Mouse (Mus musculus) adrenal gland, adult 10 weeks (tissue): ENCODE data around the gene Pnkp. TPM values are rescaled to one million over a fixed set of nuclear protein-coding genes. Genes with fewer than 3 reads are reported as not detected.

Experiments
- polyA plus RNA-seq: library from polyadenylated mRNA; stranded (reverse); fragments of 350-450 nt; fragmentation: Illumina TruSeq; extraction: RNeasy Lipid Tissue Mini Kit (QIAGEN cat#74804); gene quantifications from one replicate; pipeline ENCODE4 v1.2.3, GENCODE M21; 2014; ENCODE audit warnings: low read depth, low replicate concordance

Pnkp gene
- 1.7 TPM for polyA plus RNA-seq

DNA sequence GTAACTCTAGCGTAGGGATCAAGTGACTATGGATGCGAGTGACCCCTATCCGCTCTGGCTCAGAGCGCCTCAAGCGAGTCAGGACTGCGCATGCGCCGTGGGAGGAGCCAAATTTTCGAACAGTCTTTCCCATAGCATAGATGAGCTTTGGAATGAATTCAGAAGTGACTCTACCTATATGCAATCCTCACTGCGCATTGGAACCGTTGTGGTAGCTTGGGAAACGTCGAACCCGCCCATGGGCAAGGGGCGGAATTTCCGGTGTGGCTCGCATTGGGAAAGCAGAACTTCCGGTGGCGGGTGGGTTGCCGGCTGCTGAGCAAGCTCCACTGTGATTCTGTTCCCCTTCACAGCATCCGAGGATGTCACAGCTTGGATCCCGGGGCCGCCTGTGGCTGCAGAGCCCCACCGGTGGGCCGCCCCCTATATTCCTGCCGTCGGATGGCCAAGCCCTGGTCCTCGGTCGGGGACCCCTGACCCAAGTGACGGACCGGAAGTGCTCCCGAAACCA, at the start of gene Pnkp:
Gene Pnkp, plus strand, starts transcription at position 98 of the 511 bp plus-strand sequence.

DNA sequence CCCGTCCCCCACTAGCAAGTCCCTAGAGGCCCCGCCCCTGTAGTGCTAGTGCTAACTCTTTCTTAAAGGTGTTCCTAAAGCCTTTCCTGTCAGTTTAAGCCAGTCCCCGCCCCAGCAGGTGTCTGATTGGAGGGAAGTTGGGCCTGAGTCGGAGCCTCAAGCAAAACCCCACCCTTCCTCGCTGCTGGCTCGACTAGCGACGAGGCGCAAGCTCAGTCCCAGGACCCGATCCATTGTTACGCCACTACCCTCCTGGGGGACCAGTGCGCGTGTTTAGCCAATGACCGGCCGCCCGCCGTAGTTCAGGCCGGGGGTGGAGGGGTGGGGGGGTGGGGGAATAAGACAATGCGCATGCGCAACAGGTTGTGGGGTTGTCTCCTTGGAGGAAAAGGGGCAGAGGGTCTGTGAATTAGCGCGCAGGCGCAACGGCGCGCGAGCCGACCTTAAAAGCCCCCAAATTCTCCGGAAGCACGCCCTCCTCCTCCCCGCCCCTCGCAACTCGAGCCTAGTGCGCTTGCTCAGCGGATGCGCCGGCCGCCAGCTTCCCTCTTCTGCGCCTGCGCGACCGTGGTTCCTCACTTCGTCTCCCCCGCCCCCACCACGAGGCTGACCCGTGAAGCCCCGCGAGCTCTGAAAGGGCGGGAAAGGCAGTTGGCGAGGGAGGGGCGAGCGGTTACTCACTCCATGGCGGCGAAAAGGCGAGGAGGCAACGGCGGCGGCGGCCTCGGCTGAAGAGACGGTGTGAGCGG, 41.0 kb upstream of the Pnkp start, which contains the start of the genes Nup62 and Il4i1:
Gene Nup62, plus strand, starts transcription at position 368 of the 749 bp plus-strand sequence.
Gene Il4i1, plus strand, starts transcription at position 667 of the 749 bp plus-strand sequence.

DNA sequence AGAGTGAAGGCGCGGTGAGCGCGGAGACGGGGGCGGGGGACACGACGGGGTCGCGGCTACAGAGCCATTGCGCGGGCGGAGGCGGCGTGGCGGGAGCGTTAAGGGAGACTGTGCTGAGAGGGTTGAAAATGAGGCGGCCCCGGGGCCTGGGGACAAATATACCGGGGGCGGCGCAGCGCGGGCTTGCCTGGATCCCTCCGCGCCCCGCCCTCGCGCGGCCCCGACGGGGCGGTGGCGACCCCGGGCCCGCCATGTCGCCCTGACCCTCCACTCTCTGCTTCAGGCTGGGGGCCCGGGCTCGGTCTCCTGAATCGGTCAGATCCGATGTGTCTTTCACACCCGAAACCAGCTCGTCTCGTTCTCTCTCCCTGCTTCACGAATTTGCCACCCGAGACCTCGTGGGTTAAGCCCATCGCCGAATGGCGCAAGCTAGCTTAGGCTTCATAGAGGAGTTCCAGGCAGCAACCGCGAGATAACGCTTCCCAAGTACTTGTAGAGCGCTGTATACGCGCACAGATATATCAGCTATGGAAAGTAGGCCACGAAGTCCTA, 40.4 kb upstream of the Pnkp start, which contains the start of gene Atf5:
Gene Atf5, minus strand, starts transcription at position 189 of the 552 bp plus-strand sequence.

DNA sequence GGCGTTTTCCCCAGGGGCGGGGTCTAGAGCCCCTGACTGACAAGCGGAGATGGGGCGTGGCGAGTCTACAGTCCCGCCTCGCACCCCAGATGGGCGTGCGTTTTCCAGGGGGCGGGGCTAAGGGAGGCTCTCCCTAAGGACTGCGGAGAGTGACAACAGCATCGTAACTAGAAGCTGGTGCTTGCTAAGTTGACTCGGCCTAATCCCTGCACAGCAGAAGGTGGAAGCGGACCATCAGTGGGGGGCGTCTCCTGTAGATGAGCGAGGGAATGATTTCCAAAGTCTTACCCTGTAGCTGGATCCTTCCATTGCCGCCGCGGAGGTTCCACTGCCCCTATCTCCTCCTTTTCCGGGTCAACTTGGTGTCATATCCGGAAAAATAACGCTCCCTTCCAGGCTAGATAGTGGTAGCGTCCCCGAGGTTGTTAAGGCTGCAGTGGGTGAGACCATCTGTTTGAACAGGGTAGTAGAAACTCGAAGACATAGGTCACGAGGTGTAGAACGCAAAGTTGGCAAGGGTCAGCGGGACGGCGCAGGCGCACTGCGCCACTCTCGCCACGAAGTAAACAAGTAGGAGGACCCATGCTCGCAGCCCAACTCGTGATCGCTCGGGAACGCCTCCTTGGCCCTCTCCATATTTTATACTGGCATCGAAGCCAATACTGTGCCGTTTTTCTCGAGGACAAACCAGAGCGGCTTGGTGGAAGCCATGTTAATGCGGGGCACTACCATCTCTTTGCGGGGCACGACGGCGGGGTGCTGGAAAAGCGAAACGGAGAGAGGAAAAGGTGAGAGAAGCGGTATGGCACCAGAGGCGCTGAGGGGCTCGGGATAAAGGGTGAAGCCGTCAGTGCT, 8.2 kb upstream of the Pnkp start, which contains the start of the genes Akt1s1 and Tbc1d17:
Gene Akt1s1, plus strand, starts transcription at position 431 of the 855 bp plus-strand sequence.
Gene Tbc1d17, minus strand, starts transcription at position 519 of the 855 bp plus-strand sequence.

DNA sequence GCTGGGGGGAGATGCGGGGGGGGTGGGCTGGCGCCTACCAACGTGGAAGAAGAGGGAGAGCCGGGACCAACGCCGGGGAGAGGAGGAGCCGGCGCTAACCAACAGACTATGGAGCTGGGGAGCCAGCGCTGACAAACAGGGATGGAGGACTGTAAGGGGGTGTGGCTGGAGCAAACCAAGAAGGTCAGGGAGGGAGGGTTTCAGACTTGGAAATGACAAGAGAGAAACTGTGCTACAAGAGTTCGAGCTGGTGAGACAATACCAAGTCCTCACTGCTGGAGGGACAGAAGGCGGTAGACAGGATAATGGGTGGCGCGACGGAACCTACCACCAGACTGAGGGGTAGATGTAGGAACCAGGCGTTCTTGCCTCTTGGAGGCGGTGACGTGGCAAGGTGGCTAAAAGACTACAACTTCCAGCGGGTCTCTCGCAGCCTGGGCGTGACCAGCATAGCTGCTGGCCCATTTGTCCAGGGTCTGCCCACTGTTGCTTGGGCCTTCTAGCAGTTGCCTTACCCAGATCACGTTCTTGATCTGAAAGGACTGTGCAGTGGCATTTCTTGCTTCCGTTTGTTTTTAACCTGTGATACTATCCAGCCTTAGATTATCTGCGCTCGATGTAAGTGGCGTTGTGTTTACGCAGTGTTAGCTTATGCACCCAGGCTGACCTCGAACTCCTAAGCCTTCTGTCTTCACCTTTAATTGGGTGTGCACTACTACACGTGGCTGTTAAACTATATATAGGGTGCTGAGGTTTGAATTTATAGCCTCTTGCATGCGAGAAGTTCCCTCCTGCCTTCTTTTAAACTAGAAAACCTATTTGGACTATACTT, 13.0 kb downstream of the Pnkp start, which contains the start of gene Ptov1:
Gene Ptov1, minus strand, starts transcription at position 92 of the 832 bp plus-strand sequence.

DNA sequence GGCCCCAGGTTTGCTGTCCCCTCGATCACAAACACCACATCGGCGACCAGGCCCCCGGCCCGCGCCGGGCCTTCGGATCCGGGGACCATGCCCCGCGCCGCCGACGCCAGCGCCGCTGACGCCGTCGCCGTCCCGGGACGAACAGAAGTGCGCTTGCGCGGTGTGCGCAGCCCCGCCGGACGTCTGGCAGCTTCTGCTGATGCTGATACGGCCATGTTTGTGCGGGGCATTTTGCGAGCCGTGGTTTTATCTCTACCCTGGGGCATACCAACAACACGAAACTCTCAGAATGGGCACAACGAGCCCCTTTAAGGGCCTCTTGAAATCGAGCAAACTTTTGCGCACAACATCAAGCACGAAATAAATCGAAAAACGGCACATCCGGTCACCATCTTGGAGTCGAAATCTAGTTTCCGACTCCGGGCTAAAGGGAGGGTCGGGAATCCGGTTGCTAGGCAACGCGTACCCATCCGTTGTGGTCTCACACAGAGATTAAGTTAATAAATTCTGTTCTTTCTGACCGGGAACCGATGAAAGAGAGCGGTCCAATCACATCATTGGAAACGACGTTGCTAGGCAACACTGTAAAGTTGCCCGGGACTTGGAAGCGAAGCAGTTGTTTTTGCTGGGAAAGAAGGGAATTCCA, 35.5 kb downstream of the Pnkp start, which contains the start of gene Med25:
Gene Med25, minus strand, starts transcription at position 437 of the 646 bp plus-strand sequence.

DNA sequence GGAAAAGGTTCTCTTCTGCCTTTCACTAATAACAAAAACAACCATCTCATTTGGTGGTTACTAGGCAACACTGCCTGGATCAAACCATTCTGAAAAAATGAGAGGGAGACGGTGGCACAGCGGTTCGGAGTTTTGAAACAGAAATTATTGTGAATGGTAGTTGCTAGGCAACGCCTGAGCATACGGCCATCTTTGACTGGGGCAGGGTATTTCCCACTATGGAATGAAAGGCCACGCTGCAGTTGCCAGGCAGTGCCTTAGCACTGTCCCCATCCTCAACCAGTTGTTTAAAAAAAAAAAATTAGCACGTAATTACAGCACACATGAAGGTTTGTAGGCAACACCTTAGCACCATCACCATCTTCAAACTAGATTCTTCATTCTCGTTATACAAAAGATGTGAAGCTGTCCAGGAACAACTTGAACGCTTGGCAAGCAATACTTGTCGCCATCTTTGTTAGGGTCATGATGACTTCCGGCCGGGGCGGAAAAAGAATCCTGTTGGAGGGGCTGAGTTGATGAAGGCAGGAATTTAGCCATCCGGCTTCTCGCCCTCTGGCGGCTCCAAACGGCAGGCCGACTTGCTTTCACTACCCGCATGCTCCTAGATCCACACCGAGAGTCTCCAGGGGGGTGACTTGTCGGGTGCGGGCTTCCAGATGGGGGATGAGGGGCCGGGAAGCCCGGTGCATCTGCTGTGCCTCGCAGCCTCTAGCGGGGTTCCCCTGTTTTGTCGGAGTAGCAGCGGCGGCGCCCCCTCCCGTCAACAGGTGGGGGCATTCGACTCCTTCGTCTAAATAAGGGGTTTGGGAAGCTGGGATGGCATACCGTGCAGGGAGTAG, 38.9 kb downstream of the Pnkp start, which contains the start of gene Fuz:
Gene Fuz, plus strand, starts transcription at position 487 of the 842 bp plus-strand sequence.

Other genes with a start within 250 kb of the Pnkp start
- gene Myh14, start 186.3 kb upstream of the Pnkp start, polyA plus RNA-seq, result not detected
- gene Izumo2, start 148.4 kb upstream of the Pnkp start, polyA plus RNA-seq, result not detected
- gene Vrk3, start 108.7 kb upstream of the Pnkp start, polyA plus RNA-seq, result 10.4 TPM
- 0.52 TPM for gene Zfp473, start 106.1 kb upstream of the Pnkp start, polyA plus RNA-seq
- 4.8 TPM for gene Nup62, start 41.1 kb upstream of the Pnkp start, polyA plus RNA-seq
- gene Il4i1, start 40.8 kb upstream of the Pnkp start, polyA plus RNA-seq, result not detected
- gene Atf5, start 40.5 kb upstream of the Pnkp start, polyA plus RNA-seq, result 7.3 TPM
- gene Akt1s1, start 8.1 kb upstream of the Pnkp start, polyA plus RNA-seq, result 3.8 TPM
- 1.2 TPM for gene Tbc1d17, start 8.1 kb upstream of the Pnkp start, polyA plus RNA-seq
- gene Ptov1, start 12.6 kb downstream of the Pnkp start, polyA plus RNA-seq, result not detected
- 4.0 TPM for gene Med25, start 35.6 kb downstream of the Pnkp start, polyA plus RNA-seq
- gene Fuz, start 38.9 kb downstream of the Pnkp start, polyA plus RNA-seq, result 6.5 TPM
- gene Ap2a1, start 72.4 kb downstream of the Pnkp start, polyA plus RNA-seq, result 23.6 TPM
- gene Tsks, start 86.1 kb downstream of the Pnkp start, polyA plus RNA-seq, result not detected
- gene Cpt1c, start 117.7 kb downstream of the Pnkp start, polyA plus RNA-seq, result 0.70 TPM
- gene Prmt1, start 129.4 kb downstream of the Pnkp start, polyA plus RNA-seq, result 9.0 TPM
- gene Irf3, start 140.5 kb downstream of the Pnkp start, polyA plus RNA-seq, result 24.6 TPM
- not detected for gene Bcl2l12, start 141.6 kb downstream of the Pnkp start, polyA plus RNA-seq
- gene Scaf1, start 159.2 kb downstream of the Pnkp start, polyA plus RNA-seq, result 4.1 TPM
- 5.8 TPM for gene Rras, start 160.8 kb downstream of the Pnkp start, polyA plus RNA-seq
- gene Prr12, start 195.7 kb downstream of the Pnkp start, polyA plus RNA-seq, result 0.41 TPM
- 7.3 TPM for gene Nosip, start 205.3 kb downstream of the Pnkp start, polyA plus RNA-seq
- 3.9 TPM for gene Prrg2, start 205.5 kb downstream of the Pnkp start, polyA plus RNA-seq
- gene Rcn3, start 235.1 kb downstream of the Pnkp start, polyA plus RNA-seq, result not detected
- 21.6 TPM for gene Fcgrt, start 246.7 kb downstream of the Pnkp start, polyA plus RNA-seq